Mouse (Mus musculus) urinary bladder, adult 18-20 months (tissue): ENCODE data around the gene Zbtb24.
"Not testable (repeated sequence)": the region's sequence is repeated elsewhere in the genome, so short reads cannot be mapped to it uniquely, and the experiment has no call there.

ENCODE experiments used
- DNase-seq, 2 experiments: peaks; one replicate each; pipeline ENCODE4 v3.0.0; 2022; ENCODE audit warnings: low spot score in 2 of 2, mixed read lengths in 2 of 2

Zbtb24 gene

GRCm38 (mm10) chr10:41450137-41450670, at the start of gene Zbtb24:
Gene Zbtb24, plus strand, starts transcription at chr10:41450383.
- DNase-seq, result peak; percentile 90 to 94

GRCm38 (mm10) chr10:41401097-41401496, 49.1 kb upstream of the Zbtb24 start:
- no peak for DNase-seq

GRCm38 (mm10) chr10:41403364-41403763, 46.8 kb upstream of the Zbtb24 start:
- no peak for DNase-seq

- no peak for DNase-seq
These were observed 46.1 kb upstream of the Zbtb24 start for GRCm38 (mm10) chr10:41403893-41404612.

GRCm38 (mm10) chr10:41410176-41410575, 40.0 kb upstream of the Zbtb24 start:
- not testable (repeated sequence) for DNase-seq

- not testable (repeated sequence) for DNase-seq
These were observed 39.4 kb upstream of the Zbtb24 start for GRCm38 (mm10) chr10:41410821-41411220.

GRCm38 (mm10) chr10:41413471-41413870, 36.7 kb upstream of the Zbtb24 start:
- not testable (repeated sequence) for DNase-seq

- not testable (repeated sequence) for DNase-seq
These were observed 34.8 kb upstream of the Zbtb24 start for GRCm38 (mm10) chr10:41415368-41415767.

GRCm38 (mm10) chr10:41420496-41421200, 29.5 kb upstream of the Zbtb24 start:
- DNase-seq, result no peak

GRCm38 (mm10) chr10:41423681-41424080, 26.5 kb upstream of the Zbtb24 start:
- DNase-seq, result no peak

- DNase-seq, result no peak
These were observed 23.8 kb upstream of the Zbtb24 start for GRCm38 (mm10) chr10:41426368-41426767.

- DNase-seq, result peak in 1 of 2 experiments; percentile 15
These were observed 15.6 kb upstream of the Zbtb24 start for GRCm38 (mm10) chr10:41434624-41435023.

- DNase-seq, result no peak
These were observed 15.0 kb upstream of the Zbtb24 start for GRCm38 (mm10) chr10:41435141-41435540.

- no peak for DNase-seq
These were observed 2.0 kb upstream of the Zbtb24 start for GRCm38 (mm10) chr10:41448216-41448615.

- DNase-seq, result no peak
These were observed 499 bp upstream of the Zbtb24 start for GRCm38 (mm10) chr10:41449684-41450083.

GRCm38 (mm10) chr10:41450780-41451522, 768 bp downstream of the Zbtb24 start:
- no peak for DNase-seq

GRCm38 (mm10) chr10:41451656-41452055, 1.5 kb downstream of the Zbtb24 start:
- DNase-seq, result no peak

- DNase-seq, result no peak
These were observed 2.6 kb downstream of the Zbtb24 start for GRCm38 (mm10) chr10:41452791-41453190.

- DNase-seq, result no peak
These were observed 9.8 kb downstream of the Zbtb24 start for GRCm38 (mm10) chr10:41459990-41460389.

GRCm38 (mm10) chr10:41460501-41460900, 10.3 kb downstream of the Zbtb24 start:
- DNase-seq, result no peak

GRCm38 (mm10) chr10:41461057-41461722, 11.0 kb downstream of the Zbtb24 start:
- DNase-seq, result no peak
